Mouse (Mus musculus): ENCODE results near the gene Mtm1. TPM values are rescaled to one million over a fixed set of nuclear protein-coding genes. Genes with fewer than 3 reads are reported as not detected.

The Mtm1 gene
- polyA plus RNA-seq, 1 experiment from 2014 or later: 4.4 TPM

GRCm38 (mm10) chrX:71226881-71227280, 16.3 kb downstream of the Mtm1 start:
- no peak for TF ChIP-seq CTCF (IDR thresholded peaks at IDR 0.05; ENCODE audit: low read depth)
- Histone ChIP-seq H3K9me3 (ENCODE audit: low read depth, low read length) (no peaks in the 10 kb centered on the region), H3K36me3 (ENCODE audit: insufficient read depth) (no peaks in the 10 kb centered on the region), H3K27ac (ENCODE audit: low read depth) (no peak overlapping the region), H3K9ac (no peak overlapping the region), H3K27me3 (ENCODE audit: insufficient read depth, low read length) (no peaks in the 10 kb centered on the region), H3K4me1 (ENCODE audit: insufficient read depth) (no peaks in the 10 kb centered on the region), H3K4me3 (ENCODE audit: low read depth, low read length) (no peak overlapping the region), H3K4me2 (no peak overlapping the region)
- ATAC-seq (ENCODE audit: insufficient read depth) (no peak), DNase-seq (no peak)
- 71% methylated on average over 5 of the region's 5 CpGs for WGBS

- Histone ChIP-seq H3K4me3 (ENCODE audit: low read depth, low read length) (no peak overlapping the region), H3K27me3 (ENCODE audit: insufficient read depth, low read length) (no peaks in the 10 kb centered on the region), H3K9me3 (ENCODE audit: low read depth, low read length) (no peaks in the 10 kb centered on the region), H3K4me1 (ENCODE audit: insufficient read depth) (no peaks in the 10 kb centered on the region), H3K4me2 (no peak overlapping the region), H3K27ac (ENCODE audit: low read depth) (no peak overlapping the region), H3K36me3 (ENCODE audit: insufficient read depth) (no peaks in the 10 kb centered on the region), H3K9ac (no peak overlapping the region)
- ATAC-seq (ENCODE audit: insufficient read depth): no peak
- 56% methylated on average over 3 of the region's 3 CpGs for WGBS
- DNase-seq: no peak
- TF ChIP-seq CTCF (IDR thresholded peaks at IDR 0.05; ENCODE audit: low read depth): no peak
These were observed 17.6 kb downstream of the Mtm1 start for GRCm38 (mm10) chrX:71228200-71228599.

DNA sequence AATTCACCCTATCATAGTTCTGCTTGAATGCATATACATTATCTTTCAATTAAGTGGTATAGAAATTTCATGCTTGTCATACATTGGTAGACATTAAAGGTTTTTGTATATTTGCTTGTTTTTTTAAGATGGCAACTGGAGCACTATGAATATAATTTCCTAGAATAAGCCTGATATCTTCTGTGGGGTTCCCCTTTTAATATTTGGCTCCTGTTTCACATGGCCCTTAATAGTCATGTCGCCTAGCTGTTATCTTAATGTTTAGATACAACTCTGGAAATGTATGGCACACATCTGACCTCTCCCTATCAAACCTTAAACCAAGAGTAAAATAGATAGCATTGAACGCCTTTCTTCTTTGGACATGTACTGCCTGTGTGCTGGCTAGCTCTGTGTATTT, 20.3 kb downstream of the Mtm1 start:
- H3K4me3 ChIP-seq (ENCODE audit: low read depth, low read length): no peak overlapping the region
- H3K9ac ChIP-seq: no peak overlapping the region
- H3K4me1 ChIP-seq (ENCODE audit: insufficient read depth): no peaks in the 10 kb centered on the region
- H3K27ac ChIP-seq (ENCODE audit: low read depth): no peak overlapping the region
- H3K9me3 ChIP-seq (ENCODE audit: low read depth, low read length): no peaks in the 10 kb centered on the region
- H3K4me2 ChIP-seq: no peak overlapping the region
- 45% methylated on average over 2 of the region's 2 CpGs for WGBS
- DNase-seq (no peak), ATAC-seq (ENCODE audit: insufficient read depth) (no peak)
- no peaks in the 10 kb centered on the region for H3K36me3 ChIP-seq (ENCODE audit: insufficient read depth)
- H3K27me3 ChIP-seq (ENCODE audit: insufficient read depth, low read length): no peaks in the 10 kb centered on the region
- TF ChIP-seq CTCF (IDR thresholded peaks at IDR 0.05; ENCODE audit: low read depth): no peak

GRCm38 (mm10) chrX:71256422-71256821, 45.9 kb downstream of the Mtm1 start:
- H3K4me1 ChIP-seq (ENCODE audit: insufficient read depth): no peaks in the 10 kb centered on the region
- no peak overlapping the region for H3K9ac ChIP-seq
- no peaks in the 10 kb centered on the region for H3K27me3 ChIP-seq (ENCODE audit: insufficient read depth, low read length)
- WGBS: 68% methylated on average over 1 of the region's 1 CpGs
- H3K4me2 ChIP-seq: no peak overlapping the region
- TF ChIP-seq CTCF (IDR thresholded peaks at IDR 0.05; ENCODE audit: low read depth): no peak
- ATAC-seq (ENCODE audit: insufficient read depth) (no peak), DNase-seq (no peak)
- no peak overlapping the region for H3K4me3 ChIP-seq (ENCODE audit: low read depth, low read length)
- H3K36me3 ChIP-seq (ENCODE audit: insufficient read depth): no peaks in the 10 kb centered on the region
- no peak overlapping the region for H3K27ac ChIP-seq (ENCODE audit: low read depth)
- no peaks in the 10 kb centered on the region for H3K9me3 ChIP-seq (ENCODE audit: low read depth, low read length)

- no peaks in the 10 kb centered on the region for H3K27me3 ChIP-seq (ENCODE audit: insufficient read depth, low read length)
- H3K36me3 ChIP-seq (ENCODE audit: insufficient read depth): no peaks in the 10 kb centered on the region
- no peak overlapping the region for H3K9ac ChIP-seq
- DNase-seq: no peak
- WGBS: 83% methylated on average over 4 of the region's 4 CpGs
- no peak for TF ChIP-seq CTCF (IDR thresholded peaks at IDR 0.05; ENCODE audit: low read depth)
- no peak overlapping the region for H3K27ac ChIP-seq (ENCODE audit: low read depth)
- H3K4me2 ChIP-seq: no peak overlapping the region
- no peak overlapping the region for H3K4me3 ChIP-seq (ENCODE audit: low read depth, low read length)
- H3K4me1 ChIP-seq (ENCODE audit: insufficient read depth): no peaks in the 10 kb centered on the region
- ATAC-seq (ENCODE audit: insufficient read depth): no peak
- no peaks in the 10 kb centered on the region for H3K9me3 ChIP-seq (ENCODE audit: low read depth, low read length)
These were observed 50.3 kb downstream of the Mtm1 start for GRCm38 (mm10) chrX:71260857-71261256.

DNA sequence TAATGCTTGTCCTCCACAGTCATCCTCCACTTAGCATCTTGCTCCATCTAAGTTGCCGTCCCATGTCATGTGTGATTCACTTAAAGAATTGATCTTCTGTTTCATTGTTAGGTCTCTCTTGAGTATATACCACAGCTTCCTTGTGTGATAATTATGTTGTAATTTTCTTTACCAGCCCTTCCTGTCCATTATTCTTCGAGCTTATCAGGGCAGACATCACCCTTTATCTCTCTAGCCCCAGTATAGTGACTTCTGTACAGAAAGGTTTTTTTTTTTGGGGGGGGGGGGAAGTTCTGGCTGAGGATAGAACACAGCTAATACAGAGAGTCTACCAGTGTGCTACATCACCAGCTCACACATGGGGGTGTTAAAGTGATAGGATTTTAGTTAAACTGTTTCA, 53.7 kb downstream of the Mtm1 start:
- H3K4me2 ChIP-seq: no peak overlapping the region
- no peak overlapping the region for H3K4me3 ChIP-seq (ENCODE audit: low read depth, low read length)
- no peaks in the 10 kb centered on the region for H3K9me3 ChIP-seq (ENCODE audit: low read depth, low read length)
- no peaks in the 10 kb centered on the region for H3K4me1 ChIP-seq (ENCODE audit: insufficient read depth)
- no peak overlapping the region for H3K9ac ChIP-seq
- no peak for ATAC-seq (ENCODE audit: insufficient read depth)
- TF ChIP-seq CTCF (IDR thresholded peaks at IDR 0.05; ENCODE audit: low read depth): no peak
- H3K27ac ChIP-seq (ENCODE audit: low read depth): no peak overlapping the region
- no peak for DNase-seq
- H3K36me3 ChIP-seq (ENCODE audit: insufficient read depth): no peaks in the 10 kb centered on the region
- no peaks in the 10 kb centered on the region for H3K27me3 ChIP-seq (ENCODE audit: insufficient read depth, low read length)
- 69% methylated on average over 2 of the region's 2 CpGs for WGBS

GRCm38 (mm10) chrX:71268972-71269371, 58.4 kb downstream of the Mtm1 start:
- no peak for TF ChIP-seq CTCF (IDR thresholded peaks at IDR 0.05; ENCODE audit: low read depth)
- WGBS: 79% methylated on average over 1 of the region's 1 CpGs

DNA sequence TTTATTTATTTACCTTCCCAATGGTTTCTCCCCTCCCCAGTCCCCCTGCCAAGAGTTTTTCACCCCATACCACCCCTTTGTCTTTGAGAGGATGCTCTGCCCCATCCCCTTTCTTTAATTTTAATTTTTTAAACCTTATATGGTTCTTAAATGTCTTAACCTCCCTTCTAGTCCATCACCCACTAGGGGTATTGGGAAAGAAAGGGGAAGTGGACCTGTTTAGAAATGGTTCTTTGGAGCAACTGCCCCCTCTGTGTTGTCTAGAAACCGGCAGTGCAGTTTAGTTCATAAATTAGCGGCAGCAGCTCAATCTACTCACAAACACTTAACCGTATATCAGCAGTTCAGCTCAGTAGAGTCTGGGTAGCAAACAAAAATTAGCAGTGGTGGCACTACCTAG, 63.6 kb downstream of the Mtm1 start:
- no peak for DNase-seq
- Histone ChIP-seq H3K4me2 (no peak overlapping the region), H3K9ac (no peak overlapping the region), H3K27ac (ENCODE audit: low read depth) (no peak overlapping the region), H3K27me3 (ENCODE audit: insufficient read depth, low read length) (no peaks in the 10 kb centered on the region), H3K9me3 (ENCODE audit: low read depth, low read length) (no peaks in the 10 kb centered on the region), H3K4me3 (ENCODE audit: low read depth, low read length) (no peak overlapping the region), H3K36me3 (ENCODE audit: insufficient read depth) (no peaks in the 10 kb centered on the region), H3K4me1 (ENCODE audit: insufficient read depth) (no peaks in the 10 kb centered on the region)
- ATAC-seq (ENCODE audit: insufficient read depth): no peak
- no peak for TF ChIP-seq CTCF (IDR thresholded peaks at IDR 0.05; ENCODE audit: low read depth)
- WGBS: 78% methylated on average over 3 of the region's 3 CpGs

More at GRCm38 (mm10) chrX:71268972-71269371, 58.4 kb downstream of the Mtm1 start:
- Histone ChIP-seq H3K4me1 (ENCODE audit: insufficient read depth) (no peaks in the 10 kb centered on the region), H3K4me3 (ENCODE audit: low read depth, low read length) (no peak overlapping the region), H3K27me3 (ENCODE audit: insufficient read depth, low read length) (no peaks in the 10 kb centered on the region), H3K27ac (ENCODE audit: low read depth) (no peak overlapping the region), H3K36me3 (ENCODE audit: insufficient read depth) (no peaks in the 10 kb centered on the region), H3K4me2 (no peak overlapping the region), H3K9ac (no peak overlapping the region), H3K9me3 (ENCODE audit: low read depth, low read length) (no peaks in the 10 kb centered on the region)
- ATAC-seq (ENCODE audit: insufficient read depth): no peak
- no peak for DNase-seq

Measured in lung, embryonic 14.5 days (tissue).